Mouse (Mus musculus) NIH3T3 (cell line): ENCODE measurements around the gene Dhrs11.
"Not testable (repeated sequence)": the region's sequence is repeated elsewhere in the genome, so short reads cannot be mapped to it uniquely, and the experiment has no call there.

Source experiments
- DNase-seq: peaks from one replicate; pipeline ENCODE4 v3.0.0-alpha.2; 2012; ENCODE audit warnings: low read depth

Dhrs11 gene

DNA sequence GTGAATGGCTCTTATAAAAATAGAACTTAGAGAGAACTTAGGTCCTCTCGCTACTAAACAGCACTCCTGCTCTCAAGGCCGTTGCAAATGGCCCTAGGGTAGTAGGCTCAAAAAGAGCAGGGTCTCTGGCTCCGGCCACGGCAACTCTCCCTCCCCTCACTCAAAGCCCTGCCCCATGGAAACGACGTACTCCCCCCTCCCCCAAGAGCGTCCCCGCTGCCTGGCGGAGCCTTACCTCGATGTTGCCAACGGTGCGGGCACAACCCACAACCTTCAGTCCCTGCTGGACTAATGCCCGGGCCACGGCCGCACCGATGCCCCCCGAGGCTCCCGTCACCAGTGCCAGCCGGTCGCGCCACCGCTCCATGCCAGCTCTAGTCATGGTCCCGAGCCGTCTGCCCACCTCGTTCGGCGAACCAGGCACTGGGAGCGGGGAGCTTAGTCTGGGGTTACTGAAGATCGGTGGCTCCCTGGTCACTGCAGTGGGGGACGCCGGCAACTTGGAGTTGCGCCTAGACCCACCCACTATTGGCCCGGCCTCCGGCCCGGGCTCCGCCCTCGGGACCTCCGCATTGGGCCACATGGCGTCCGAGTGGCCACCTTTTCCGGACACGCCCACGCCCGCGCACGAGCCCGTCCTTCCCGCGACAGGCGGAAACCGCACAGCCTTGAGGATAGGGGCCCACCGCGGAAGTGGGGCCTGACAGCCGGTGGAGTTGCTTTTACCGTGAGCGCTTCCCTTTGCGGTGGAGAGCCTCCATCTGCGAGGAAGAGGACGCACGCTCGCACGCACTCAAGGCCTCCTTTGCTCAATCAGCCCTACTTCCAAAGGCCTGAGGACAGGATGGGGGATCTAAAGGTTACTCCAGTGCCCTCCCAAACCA, at the start of gene Dhrs11:
Gene Dhrs11 (minus strand): TSS at position 479 of the 884 bp plus-strand sequence.
- peak; percentile 91 for DNase-seq

DNA sequence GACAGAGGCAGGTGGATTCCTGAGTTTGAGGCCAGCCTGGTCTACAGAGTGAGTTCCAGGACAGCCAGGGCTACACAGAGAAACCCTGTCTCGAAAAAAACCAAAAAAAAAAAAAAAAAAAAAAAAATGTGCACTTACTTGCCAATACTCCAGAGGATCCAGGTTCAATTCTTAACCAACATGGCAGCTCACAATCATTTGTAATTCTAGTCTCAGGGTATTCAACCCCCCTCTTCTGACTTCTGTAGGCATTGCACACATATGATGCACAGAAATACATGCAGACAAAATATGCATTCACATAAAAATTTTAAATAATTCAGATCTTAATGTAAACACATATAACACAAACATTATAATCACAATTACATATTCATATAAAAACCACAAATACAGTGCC, 47.2 kb upstream of the Dhrs11 start:
- not testable (repeated sequence) for DNase-seq

DNA sequence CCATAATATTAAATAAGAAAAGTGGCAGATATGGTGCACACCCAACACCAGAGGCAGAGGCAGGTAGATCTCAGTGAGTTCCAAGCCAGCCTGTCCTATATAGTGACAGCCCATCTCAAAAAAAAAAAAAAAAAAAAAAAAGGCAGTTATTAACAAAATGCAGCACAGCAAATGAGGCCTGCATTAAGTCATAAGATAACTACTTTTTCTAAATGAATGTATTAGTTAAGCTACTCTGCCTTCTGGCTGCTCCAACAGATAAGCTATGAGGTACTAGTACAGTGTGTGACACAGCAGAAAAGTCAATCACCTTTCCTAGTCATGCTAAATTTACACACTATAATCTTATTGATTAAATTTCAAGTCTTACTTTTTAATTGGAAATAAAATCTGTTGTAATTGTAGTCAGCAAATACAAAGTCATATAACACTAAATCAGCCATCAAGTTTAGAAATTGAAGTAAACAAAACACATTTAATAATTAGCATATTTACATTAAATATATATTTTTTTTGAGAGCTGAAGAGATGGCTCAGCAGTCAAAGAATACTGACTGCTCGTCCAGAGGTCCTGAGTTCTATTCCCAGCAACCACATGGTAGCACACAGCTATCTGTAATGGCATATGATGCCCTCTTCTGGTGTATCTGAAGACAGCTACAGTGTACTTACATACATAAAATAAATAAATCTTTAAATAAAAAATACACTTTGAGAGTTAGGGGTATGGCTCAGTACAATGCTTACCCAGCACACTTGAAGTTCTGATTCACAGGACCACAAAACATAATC, 44.4 kb upstream of the Dhrs11 start:
- peak; percentile 9 for DNase-seq

DNA sequence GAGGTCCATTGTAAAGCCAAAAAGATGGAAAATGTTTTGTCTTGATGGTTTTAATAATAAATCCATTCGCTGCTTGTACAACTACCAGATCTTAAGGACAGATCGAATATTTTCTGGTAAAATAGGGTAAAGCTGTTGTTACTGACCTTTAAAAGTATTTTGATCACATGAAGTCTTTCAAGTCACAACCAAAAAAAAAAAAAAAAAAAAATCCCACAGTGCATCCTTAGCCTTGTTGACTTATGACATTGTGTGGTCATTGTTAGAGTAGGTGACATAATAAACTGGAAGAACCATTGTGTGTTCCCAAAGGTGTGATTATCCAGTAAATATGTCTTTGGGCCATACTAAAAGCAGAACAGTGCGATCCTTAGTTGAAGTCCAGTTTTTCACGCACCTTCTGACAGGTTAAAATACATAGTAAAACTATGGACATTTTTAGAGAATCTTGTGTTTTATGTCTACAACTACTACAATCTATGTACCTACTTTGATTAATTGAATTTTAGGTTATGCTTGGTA, 42.8 kb upstream of the Dhrs11 start:
- no peak for DNase-seq

DNA sequence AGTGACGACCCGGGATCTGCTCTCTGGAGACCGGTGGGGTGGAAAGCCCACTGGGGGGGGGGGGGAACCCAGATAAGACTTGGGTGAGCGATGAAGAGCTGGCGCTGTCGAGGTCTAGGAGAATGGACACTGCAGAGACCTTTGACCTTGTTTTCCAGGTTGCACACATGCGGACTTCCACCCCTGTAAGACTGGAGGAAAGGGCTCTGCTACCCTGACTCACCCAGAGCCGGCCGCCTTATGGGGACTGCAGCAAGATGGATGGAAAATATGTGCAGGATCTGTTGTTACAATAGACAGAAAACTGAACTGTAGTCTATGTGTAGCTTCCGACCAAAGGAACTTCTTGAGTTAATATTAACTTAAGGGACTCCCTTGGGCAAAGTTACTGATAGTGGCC, 42.3 kb upstream of the Dhrs11 start:
- DNase-seq, result peak; percentile 63

DNA sequence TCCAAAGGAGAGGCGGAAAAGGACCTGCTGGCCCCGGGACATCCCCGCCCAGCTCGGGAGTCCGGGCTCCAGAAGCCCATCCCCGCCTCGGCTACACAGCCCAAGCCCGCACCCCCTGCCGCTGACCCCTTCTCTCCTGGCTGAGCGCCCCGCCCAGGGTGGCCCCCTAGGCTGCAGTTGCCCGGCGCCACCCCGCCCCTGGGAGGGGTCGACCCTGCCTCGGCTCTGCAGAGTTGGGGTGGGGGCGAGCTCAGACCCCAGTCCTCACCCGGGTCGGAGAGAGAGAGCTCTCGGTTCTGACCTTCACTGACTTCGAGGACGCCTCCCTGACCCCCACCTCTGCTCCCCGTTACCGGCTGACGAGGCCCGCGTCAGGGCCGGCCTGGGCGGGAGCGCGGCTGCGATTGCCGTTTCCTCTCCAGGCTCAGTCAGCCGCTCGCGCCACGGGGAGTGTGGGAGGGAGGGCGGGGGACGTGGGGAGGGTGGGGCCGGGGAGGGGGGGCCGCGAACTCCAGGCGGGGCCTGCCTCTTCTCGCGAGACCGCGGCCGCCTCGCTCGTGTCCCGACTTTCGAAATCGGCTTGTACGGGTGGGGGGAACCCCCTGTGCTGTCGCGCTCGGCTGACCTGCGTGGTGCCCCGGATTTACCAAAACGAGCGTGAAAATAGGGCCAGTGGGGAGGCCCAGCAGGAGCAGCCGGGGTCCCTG, 41.7 kb upstream of the Dhrs11 start, which contains the start of gene Ggnbp2:
Gene Ggnbp2 (minus strand): TSS at position 481 of the 707 bp plus-strand sequence.
- DNase-seq, result peak; percentile 97

DNA sequence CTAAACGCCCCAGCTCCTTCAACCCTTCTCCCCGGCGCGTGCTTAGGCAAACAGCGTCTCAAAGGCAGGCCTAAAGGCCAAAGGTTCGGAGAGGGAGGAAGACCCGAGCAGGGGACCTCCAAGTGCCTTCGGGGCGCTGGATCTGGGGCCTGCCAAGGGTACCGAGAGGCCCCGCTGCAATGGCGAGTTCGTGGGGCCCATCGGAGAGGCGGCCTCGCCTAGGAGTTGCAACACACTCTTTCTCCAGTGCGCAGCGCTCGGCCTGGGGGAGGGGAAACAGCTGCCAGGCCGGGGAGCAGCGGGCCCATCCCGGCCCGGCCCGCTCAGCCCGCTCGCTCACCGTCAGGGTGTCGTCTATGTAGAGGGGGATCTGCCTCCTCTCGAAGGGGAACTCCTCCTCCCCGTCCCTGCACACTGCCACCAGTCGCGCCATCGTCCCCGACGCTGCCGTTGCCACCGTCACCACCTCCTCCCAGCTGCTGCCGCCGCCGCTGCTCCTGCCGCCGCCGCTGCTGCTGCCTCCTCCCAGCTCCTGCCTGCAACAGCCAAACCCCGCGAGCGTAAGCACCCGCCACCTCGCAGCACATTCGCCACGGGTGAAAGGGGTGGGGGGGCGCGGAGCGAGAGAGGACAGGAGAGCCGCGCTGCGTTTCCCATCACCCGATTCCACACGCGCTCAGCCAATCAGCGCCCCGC, 40.9 kb upstream of the Dhrs11 start:
- peak; percentile 99 for DNase-seq

DNA sequence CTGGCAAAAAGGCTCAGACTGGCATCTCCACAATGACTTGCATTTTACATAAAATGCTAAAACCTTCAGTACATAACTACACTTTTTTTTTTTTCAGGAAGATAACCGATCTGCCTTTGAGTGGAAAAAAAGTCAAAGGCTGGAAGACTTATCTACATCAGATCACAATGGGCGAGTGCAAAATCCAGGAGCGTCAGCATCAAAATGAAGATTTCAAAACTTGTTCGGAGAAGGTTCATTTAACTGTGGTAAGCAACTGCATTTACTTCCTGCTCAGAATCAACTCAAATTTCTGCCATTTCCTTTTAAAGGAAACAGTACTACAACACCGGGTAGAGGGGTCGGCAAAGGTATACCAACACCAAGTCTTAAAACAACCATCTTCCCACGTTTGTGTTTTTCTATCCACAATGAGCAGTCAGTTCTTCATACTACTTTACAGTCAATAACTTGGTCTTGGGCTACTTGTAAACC, 40.0 kb upstream of the Dhrs11 start:
- no peak for DNase-seq

DNA sequence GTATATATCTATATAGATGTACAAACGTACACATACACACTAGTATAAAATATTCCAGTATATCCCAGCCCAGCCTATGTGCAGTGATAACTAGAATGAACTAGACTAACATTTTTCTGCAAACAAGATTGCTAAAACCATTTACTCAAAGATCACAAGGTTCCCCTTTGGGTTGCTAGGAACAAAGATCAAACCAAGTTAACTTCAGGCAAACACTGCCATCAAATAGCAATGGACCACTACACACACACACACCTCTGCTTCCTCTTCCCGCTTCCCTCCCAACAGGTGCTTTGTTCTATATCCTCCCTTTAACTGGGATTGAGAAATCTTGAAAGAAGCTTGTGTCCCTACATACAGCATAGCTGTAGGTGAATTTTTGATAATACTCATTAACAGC, 38.8 kb upstream of the Dhrs11 start:
- no peak for DNase-seq

DNA sequence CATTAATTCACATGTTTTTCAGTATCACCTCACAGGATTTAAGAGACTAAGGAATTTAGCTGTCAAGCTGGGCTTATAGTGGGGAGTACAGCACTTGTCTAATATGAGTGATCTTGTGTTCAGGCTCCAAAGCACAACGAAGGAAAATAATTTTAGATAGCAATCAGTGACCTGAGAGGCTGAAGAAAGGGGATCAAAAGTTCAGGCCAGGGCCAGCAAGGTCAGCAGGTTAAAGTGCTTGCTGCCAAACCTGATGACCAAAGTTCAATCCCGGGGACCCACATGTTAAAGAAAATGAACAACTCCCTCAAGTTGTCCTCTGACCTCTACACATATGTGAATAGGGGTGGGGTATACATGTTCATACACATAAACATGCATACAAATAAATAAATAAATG, 36.5 kb upstream of the Dhrs11 start:
- no peak for DNase-seq

DNA sequence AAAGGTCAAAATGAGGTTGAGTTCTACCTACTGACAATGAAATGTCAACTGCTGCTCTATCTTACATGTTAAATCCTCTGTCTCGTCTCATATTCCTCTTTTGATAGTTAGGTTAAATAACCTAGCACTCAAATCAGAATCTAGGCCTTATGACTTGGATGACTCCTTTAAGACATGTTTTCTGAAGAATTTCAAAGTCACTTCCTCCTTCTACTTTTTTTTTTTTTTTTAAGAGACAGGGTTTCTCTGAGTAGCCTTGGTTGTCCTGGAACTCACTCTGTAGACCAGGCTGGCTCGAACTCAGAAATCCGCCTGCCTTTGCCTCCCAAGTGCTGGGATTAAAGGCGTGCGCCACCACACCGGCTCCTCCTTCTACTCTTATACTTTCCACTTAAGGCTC, 26.5 kb upstream of the Dhrs11 start:
- DNase-seq, result no peak

DNA sequence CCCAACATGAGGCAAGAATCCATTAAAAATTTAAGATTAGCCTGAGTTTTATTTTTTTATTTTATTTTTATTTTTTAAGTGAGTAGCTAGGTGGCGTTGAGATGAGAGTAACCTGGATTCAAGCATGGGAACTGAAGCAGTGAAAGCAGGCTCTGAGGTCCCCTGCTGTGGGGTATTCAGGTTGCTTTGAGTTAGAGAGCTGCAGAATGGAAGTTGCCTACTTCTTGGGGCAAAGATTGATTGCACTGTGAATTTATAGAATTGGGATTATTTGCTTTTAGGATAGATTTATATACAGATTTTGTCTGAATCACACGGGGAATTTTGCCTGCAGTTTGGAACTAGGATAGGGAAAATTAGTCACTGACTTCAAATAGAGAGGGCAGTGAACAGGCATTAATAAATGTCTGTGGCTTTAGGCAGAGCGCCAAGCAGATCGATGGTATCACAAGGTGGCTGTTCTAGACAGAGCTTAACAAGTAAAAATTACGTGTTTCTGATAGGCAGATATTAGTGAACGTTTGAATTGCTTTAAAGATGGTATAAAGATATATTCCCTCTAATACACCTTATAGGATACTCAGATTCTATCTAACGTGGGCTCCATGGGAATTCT, 18.8 kb upstream of the Dhrs11 start:
- DNase-seq, result peak; percentile 76

DNA sequence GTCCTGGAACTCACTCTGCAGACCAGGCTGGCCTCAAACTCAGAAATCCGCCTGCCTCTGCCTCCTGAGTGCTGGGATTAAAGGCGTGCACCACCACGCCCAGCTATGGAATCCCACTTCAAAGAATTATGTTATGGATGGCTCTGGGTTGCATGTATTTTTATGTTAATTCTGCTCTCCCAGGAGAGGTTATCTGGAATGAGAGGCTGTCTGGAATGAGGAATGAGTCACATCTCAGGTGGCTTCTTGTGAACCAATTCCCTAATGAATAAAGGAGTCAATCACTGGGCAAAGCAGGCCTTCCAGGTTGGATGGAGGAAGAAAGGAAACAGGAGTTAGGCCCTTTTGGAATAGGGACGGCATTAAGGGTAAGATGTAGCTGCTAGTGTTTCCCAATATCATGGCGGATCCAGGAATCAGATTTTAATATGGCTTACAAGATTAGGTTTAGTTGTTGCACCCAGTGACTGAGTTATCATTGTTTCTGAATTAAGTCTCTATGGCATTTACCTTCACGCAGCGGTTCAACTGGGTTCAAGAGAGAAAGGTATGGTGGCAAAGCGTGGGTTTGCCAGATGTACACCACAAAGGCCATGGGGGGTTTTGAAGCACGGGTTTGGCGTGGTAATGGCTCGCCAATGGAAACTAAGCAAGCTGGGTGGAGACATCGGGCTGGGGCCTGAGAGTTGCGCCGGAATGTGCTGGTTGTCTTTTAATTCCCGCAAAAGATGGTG, 18.1 kb upstream of the Dhrs11 start:
- no peak for DNase-seq

DNA sequence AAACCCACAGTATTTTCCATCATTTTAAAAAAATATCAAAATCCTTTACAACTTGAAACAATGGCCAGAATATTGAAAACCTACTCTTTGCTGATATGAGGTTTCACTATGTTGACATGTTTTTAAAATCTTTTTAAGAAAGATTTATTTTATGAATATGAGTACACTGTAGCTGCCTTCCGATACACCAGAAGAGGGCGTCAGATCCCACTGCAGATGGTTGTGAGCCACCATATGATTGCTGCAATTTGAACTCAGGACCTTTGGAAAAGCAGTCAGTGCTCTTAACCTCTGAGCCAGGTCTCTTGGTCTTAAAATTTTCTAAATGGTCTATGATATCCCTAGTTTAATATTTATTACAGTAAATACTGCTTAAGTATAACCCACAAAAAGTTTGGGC, 10.5 kb upstream of the Dhrs11 start:
- DNase-seq, result no peak

DNA sequence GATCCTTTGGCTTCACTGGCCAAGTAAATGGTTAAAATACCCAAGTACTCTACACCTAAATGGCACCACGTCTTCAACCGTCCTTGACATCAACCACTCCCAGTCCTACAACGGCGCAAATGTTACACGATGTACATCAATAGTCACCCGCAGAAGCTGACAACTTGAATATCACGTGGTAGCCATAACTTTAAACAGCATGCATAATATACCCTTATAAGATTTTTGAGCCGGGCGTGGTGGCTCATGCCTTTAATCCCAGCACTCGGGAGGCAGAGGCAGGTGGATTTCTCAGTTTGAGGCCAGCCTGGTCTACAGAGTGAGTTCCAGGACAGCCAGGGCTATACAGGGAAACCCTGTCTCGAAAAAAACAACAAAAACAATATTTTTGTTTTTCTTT, 701 bp upstream of the Dhrs11 start:
- not testable (repeated sequence) for DNase-seq

DNA sequence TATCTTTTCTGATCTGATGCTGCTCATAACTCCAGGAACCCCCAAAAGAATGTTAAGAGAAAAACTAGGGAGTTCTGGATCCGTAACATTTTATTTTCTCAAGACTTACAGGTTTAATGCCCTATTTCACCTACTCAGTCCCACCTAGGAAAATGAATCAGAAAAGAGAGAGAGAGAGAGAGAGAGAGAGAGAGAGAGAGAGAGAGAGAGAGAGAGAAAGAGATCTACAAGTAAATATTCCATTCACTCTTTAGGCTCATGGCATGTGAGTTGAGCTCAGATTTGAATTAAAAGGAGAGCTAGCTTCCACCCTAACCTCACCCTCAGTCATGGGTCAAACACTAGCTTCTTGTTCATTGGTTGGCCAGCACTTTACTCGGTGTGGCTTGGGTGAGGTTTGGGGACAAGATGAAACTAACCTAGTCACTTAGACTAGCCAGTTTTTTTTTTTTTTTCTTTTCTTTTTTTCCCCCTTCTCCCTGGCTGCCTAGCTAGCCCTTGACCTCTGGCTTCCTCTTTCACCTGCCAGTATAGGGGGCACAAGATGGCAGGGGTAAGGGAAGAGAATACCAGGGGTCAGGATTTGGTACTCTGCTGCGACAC, 792 bp downstream of the Dhrs11 start:
- no peak for DNase-seq

DNA sequence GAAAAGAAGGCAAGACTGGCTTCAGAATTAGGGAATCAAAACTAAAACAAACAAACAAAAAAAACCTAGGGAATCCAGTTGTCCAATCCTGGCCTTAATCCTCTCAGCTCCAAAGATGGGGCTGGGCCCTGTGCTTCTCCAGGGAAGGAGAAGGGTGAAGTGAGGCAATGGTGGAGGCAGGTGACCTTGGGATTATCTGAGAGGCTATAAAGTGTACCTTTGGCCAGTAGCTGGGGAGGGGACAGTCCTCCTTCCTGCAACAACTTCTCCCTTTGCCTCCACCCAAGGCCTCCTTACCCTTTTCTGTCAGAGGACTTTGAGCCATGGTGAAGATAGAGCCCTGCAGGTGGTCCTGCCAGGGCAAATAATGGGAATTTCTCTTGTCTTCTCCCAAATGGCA, 1.3 kb downstream of the Dhrs11 start:
- DNase-seq, result no peak

DNA sequence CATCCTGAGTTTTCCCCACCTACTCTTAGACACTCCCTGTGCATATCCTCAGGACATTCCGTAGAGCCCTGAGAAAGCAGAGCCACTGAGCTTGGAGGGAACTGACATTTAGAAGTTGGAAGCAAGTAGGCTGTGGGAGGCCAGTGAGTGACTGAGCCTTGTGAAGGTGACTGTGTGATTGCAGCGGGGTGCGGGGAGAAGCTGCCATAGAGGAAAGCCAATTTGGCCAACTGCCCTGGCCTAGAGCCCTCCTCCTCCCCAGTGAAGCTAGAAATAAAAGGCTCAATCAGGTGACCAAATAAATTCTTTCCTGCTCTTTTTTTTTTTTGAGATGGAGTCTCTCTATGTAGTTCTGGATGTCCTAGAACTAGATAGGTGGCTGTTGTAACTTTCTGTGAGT, 2.6 kb downstream of the Dhrs11 start:
- peak; percentile 64 for DNase-seq

DNA sequence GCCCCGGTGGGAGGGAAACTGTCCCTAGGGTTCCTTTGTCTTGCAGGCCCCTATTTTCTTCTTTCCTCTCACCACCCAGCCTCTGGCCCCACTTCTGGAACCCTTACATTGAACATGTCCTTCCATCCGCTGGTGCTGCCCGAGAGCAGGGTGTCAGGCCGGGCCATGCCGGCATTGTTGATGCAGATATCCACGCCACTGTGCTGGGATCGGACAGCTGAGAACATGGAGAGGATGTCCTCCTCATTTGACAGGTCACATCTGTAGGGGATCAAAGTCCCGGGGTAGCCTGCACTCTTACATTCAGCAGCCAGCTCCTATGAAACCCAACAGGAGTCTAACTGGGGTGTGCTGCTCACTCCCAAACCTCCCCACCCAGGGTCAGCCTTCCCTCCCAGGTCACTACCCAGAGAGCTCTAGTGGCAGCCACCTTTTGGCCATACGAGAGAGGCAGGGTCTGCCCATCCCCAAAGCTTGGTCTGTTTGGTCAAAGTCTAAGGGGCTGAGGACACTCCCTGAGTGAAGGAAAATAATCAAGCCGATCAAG, 3.5 kb downstream of the Dhrs11 start:
- DNase-seq, result no peak

DNA sequence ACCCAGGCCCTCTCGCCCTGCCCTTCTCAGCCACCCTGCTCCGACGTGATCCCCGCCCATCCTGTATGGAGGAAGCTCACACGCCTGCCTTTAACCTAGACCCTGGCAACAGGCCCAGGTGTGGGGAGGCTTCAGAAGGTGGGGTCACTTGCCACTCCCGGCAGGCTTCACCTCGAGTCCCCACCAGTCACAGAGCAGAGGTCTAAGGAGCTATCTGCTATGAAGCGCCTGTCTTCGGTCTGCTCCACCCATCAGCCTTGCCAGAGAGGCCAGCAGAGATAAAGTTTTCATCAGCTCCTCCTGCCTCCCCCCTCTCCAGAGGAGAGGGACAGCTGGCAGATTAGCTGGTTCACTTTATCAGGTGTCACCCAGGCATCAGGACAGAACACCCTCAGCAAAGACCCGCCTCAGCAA, 5.3 kb downstream of the Dhrs11 start:
- DNase-seq, result no peak
